Comparison of ENCODE assay signal across 23 mouse cellular contexts in the genomic region with DNA sequence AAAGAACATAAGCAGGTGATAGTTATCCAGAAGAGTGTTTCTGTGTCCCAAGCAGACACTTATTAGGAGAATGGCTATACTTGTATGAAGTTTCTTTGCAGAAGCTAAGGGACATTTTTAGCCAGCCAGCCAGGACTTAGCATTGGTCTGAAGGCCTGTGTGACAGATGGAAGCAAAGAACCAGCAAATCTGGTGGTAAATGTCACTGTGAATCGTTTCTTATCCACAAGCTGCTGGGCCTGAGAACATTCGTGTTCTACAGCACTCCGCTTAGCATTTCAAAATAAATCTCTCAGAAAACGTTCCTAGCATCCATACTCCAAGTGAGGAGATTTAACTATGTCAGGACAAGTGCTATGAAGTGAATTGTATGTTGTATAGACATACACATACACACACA.
DNase-seq lines count a peak whose midpoint lies in the region; ATAC-seq lines count a peak whose summit lies in the region.
"Had no signal": no experiment of that assay in that cellular context is flagged by ENCODE, and none has a peak within 500 bp of the region (broad histone marks: within the 10 kb centered on the region; RNA-seq: fewer than 3 reads in every experiment).

No protein-coding gene starts in this region.

- no peak for DNase-seq in cerebellum, postnatal 4 days (ENCODE audit: low spot score in 2 of 2)
- DNase-seq in layer of hippocampus, adult 18-20 months (ENCODE audit: low spot score in 2 of 2) = peak; percentile 8 to 20
- DNase-seq in layer of hippocampus, adult 9-10 months (ENCODE audit: low spot score) = no peak
- peak; percentile 78 for DNase-seq in brain, adult 2 months (ENCODE audit: low read depth, low spot score)
- peak; percentile 28 for DNase-seq in cerebellum, adult 9-10 months
- no peak for DNase-seq in spleen, adult 12 weeks (ENCODE audit: low spot score)
- DNase-seq in adrenal gland, postnatal 10 days = no peak
- DNase-seq: adrenal gland, postnatal 14 days; gastrocnemius, postnatal 14 days; heart, adult 11 months; heart, postnatal 36 days; kidney, adult 2 months; kidney, postnatal 36 days; liver, postnatal 0 days; lung, postnatal 36 days; right cerebral cortex, postnatal 25 days; spleen, adult 18-20 months had no signal

- peak; percentile 20; the same call in 1 of the 2 replicates for ATAC-seq in cerebellum, adult (ENCODE audit: insufficient number of reproducible peaks, low FRiP score, low TSS enrichment)
- ATAC-seq: forebrain, embryonic 13.5 days; hindbrain, postnatal 0 days; intestine, embryonic 15.5 days; liver, embryonic 12.5 days; liver, postnatal 0 days; midbrain, embryonic 16.5 days had no signal

Comparison
In these comparisons a context has a peak if more than half of its experiments do, and no peak if none do; other contexts are left out.
1. DNase-seq: peak in layer of hippocampus, adult 18-20 months (2 of 2), brain, adult 2 months (single experiment) and cerebellum, adult 9-10 months (single experiment); none in cerebellum, postnatal 4 days (0 of 2), layer of hippocampus, adult 9-10 months (single experiment), spleen, adult 12 weeks (single experiment) and adrenal gland, postnatal 10 days (single experiment).